Mouse (Mus musculus): Measurements from ENCODE around the gene Klhl41. TPM values are rescaled to one million over a fixed set of nuclear protein-coding genes. Genes with fewer than 3 reads are reported as not detected.
"Not testable (repeated sequence)": the region's sequence is repeated elsewhere in the genome, so short reads cannot be mapped to it uniquely, and the experiment has no call there.

The Klhl41 gene
- polyA plus RNA-seq, 1 experiment from 2014 or later, result 0.28 TPM

DNA sequence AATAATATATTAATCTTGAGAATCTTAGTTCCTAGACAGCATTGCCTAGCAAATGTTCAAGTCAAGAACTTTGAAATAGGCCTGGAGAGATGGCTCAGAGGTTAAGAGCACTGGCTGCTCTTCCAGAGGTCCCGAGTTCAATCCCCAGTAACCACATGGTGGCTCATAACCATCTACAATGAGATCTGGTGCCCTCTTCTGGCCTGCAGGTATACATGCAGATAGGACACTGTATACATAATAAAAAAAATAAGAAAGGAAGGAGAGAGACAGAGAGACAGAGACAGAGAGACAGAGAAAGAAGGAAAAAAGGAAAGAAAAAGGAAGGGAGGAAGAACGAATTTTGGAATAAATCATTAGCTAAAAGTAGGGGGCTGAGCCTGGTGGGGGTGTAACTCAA lies 6.8 kb downstream of the Klhl41 start:
- 62% methylated on average over 2 of the region's 2 CpGs for WGBS
- Histone ChIP-seq H3K36me3 (ENCODE audit: control insufficient read depth, insufficient read depth, low read length) (no peaks in the 10 kb centered on the region), H3K27ac (replicated peaks) (no peak overlapping the region), H3K27me3 (ENCODE audit: control insufficient read depth, insufficient read depth, low read length) (no peaks in the 10 kb centered on the region), H3K4me2 (replicated peaks; ENCODE audit: low read depth) (no peak overlapping the region), H3K4me3 (ENCODE audit: low read depth, low read length) (no peak overlapping the region), H3K9me3 (ENCODE audit: control insufficient read depth, low read length) (no peaks in the 10 kb centered on the region), H3K9ac (ENCODE audit: low read length) (no peak overlapping the region), H3K4me1 (replicated peaks; ENCODE audit: control insufficient read depth, insufficient read depth) (no peaks in the 10 kb centered on the region)
- no peak for DNase-seq (ENCODE audit: low spot score)
- no peak for ATAC-seq (ENCODE audit: low FRiP score, low TSS enrichment)
- TF ChIP-seq CTCF (IDR thresholded peaks at IDR 0.05; ENCODE audit: low read depth) (peak; percentile 70), EP300 (optimal IDR thresholded peaks at IDR 0.05) (no peak)

DNA sequence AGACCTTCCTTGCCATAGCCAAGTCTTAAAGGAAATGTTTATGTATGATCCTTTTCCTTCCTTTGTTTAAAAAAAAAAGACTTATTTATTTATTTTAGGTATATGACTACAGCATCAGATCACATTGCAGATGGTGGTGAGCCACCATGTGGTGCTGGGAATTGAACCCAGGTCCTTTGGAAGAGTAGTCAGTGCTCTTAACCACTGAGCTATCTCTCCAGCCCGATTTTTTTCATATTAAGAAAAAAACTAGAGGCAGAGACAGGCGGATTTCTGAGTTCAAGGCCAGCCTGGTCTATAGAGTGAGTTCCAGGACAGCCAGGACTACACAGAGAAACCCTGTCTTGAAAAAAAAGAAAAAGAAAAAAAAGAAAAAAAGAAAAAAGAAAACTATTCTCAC lies 7.3 kb downstream of the Klhl41 start:
- not testable (repeated sequence) for ATAC-seq (ENCODE audit: low FRiP score, low TSS enrichment); H3K36me3 ChIP-seq (ENCODE audit: control insufficient read depth, insufficient read depth, low read length); H3K9me3 ChIP-seq (ENCODE audit: control insufficient read depth, low read length); H3K9ac ChIP-seq (ENCODE audit: low read length); H3K4me3 ChIP-seq (ENCODE audit: low read depth, low read length); H3K4me2 ChIP-seq (replicated peaks; ENCODE audit: low read depth); H3K27me3 ChIP-seq (ENCODE audit: control insufficient read depth, insufficient read depth, low read length); DNase-seq (ENCODE audit: low spot score); H3K4me1 ChIP-seq (replicated peaks; ENCODE audit: control insufficient read depth, insufficient read depth); H3K27ac ChIP-seq (replicated peaks)
- WGBS, result 90% methylated on average over 2 of the region's 2 CpGs

DNA sequence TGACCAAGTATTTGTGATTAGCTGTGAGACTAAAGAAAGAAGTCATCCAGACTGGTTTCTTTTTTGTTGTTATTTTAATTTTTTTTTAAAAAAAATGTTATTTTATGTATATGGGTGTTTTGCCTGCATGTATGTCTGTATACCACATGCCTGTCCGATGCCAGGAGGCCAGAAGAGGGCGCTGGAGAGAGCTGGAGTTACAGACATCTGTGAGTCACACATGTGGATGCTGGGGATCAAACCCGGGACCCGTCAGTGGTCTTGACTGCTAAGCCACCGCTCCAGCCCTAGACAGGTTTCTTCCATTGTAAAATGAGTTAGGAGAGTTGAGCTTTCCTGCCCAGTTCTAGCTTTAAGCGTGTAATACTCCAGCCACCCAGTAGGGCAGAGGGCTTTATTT lies 10.1 kb downstream of the Klhl41 start:
- Histone ChIP-seq H3K9ac (ENCODE audit: low read length) (no peak overlapping the region), H3K9me3 (ENCODE audit: control insufficient read depth, low read length) (no peaks in the 10 kb centered on the region), H3K27ac (replicated peaks) (no peak overlapping the region), H3K4me3 (ENCODE audit: low read depth, low read length) (no peak overlapping the region), H3K4me2 (replicated peaks; ENCODE audit: low read depth) (no peak overlapping the region), H3K4me1 (replicated peaks; ENCODE audit: control insufficient read depth, insufficient read depth) (no peaks in the 10 kb centered on the region), H3K36me3 (ENCODE audit: control insufficient read depth, insufficient read depth, low read length) (no peaks in the 10 kb centered on the region), H3K27me3 (ENCODE audit: control insufficient read depth, insufficient read depth, low read length) (no peaks in the 10 kb centered on the region)
- DNase-seq (ENCODE audit: low spot score) (no peak), ATAC-seq (ENCODE audit: low FRiP score, low TSS enrichment) (no peak)
- 59% methylated on average over 6 of the region's 6 CpGs for WGBS
- peak; percentile 32; the same call in 1 of the 2 replicates for TF ChIP-seq CTCF (IDR thresholded peaks at IDR 0.05; ENCODE audit: low read depth)
- no peak for TF ChIP-seq EP300 (optimal IDR thresholded peaks at IDR 0.05)

DNA sequence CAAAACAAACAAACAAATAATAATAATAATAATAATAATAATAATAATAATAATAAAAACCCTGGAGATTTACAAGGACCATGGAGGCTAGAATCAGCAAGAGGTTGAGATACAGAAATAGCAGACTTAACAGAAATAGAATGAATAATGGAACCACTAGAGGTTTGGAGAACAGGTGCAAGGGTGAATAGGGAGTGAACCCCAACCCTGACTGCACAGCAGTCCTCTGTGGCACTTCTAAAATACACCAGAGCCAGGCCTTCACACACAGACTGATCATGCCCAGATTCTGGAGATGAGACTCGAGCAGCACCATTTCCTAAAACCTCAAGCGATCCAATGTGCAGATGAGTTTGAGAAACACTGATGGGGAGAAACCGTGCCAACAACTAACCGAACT lies 12.0 kb downstream of the Klhl41 start:
- TF ChIP-seq CTCF (IDR thresholded peaks at IDR 0.05; ENCODE audit: low read depth) (no peak), EP300 (optimal IDR thresholded peaks at IDR 0.05) (no peak)
- H3K27me3 ChIP-seq (ENCODE audit: control insufficient read depth, insufficient read depth, low read length), result no peaks in the 10 kb centered on the region
- WGBS, result 95% methylated on average over 4 of the region's 4 CpGs

DNA sequence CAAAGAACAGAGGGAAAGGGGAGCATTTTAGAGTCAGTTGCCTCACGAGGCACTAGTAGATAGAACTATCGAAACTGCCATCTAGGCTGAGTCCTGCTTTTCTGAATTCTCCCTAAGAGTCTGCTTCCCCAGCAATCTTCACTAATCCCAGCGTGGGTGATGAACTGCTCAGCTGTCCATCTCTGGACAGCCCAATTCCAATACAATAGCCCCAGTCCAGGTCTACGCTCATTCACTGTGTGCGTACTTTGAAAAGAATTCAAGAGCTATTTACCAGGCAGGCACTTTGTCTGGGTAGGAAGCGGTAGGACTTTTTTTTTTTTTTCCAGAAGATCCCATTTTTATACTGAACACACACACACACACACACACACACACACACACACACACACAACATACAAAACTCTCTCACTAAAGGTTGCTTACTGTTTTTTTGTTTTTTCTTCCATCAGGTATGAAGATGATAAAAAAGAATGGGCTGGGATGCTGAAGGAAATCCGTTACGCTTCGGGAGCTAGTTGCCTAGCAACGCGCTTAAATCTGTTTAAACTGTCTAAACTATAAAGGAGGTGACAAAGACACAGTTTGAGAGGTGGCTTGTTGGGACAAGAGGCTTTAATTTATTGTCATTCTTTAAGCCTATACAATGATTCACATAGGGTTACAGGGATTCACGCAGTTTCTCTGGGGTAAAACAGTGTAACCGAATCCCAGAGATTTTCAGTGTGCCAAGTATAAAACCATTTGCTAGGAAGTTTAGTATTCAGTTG lies 13.3 kb downstream of the Klhl41 start:
- Histone ChIP-seq H3K27me3 (ENCODE audit: control insufficient read depth, insufficient read depth, low read length) (no peaks in the 10 kb centered on the region), H3K27ac (replicated peaks) (no peak overlapping the region), H3K4me1 (replicated peaks; ENCODE audit: control insufficient read depth, insufficient read depth) (no peaks in the 10 kb centered on the region), H3K36me3 (ENCODE audit: control insufficient read depth, insufficient read depth, low read length) (peaks cover 4% of the 10 kb centered on the region; the same call in 1 of the 2 replicates), H3K9ac (ENCODE audit: low read length) (no peak overlapping the region), H3K9me3 (ENCODE audit: control insufficient read depth, low read length) (no peaks in the 10 kb centered on the region), H3K4me3 (ENCODE audit: low read depth, low read length) (no peak overlapping the region), H3K4me2 (replicated peaks; ENCODE audit: low read depth) (no peak overlapping the region)
- TF ChIP-seq EP300 (optimal IDR thresholded peaks at IDR 0.05) (no peak), CTCF (IDR thresholded peaks at IDR 0.05; ENCODE audit: low read depth) (no peak)
- ATAC-seq (ENCODE audit: low FRiP score, low TSS enrichment), result no peak
- WGBS, result 80% methylated on average over 13 of the region's 13 CpGs
- DNase-seq (ENCODE audit: low spot score), result no peak

More for the DNA sequence above, 12.0 kb downstream of the Klhl41 start:
- Histone ChIP-seq H3K36me3 (ENCODE audit: control insufficient read depth, insufficient read depth, low read length) (no peaks in the 10 kb centered on the region), H3K9ac (ENCODE audit: low read length) (no peak overlapping the region), H3K4me3 (ENCODE audit: low read depth, low read length) (no peak overlapping the region), H3K4me2 (replicated peaks; ENCODE audit: low read depth) (no peak overlapping the region), H3K27ac (replicated peaks) (no peak overlapping the region), H3K9me3 (ENCODE audit: control insufficient read depth, low read length) (no peaks in the 10 kb centered on the region), H3K4me1 (replicated peaks; ENCODE audit: control insufficient read depth, insufficient read depth) (no peaks in the 10 kb centered on the region)
- no peak for ATAC-seq (ENCODE audit: low FRiP score, low TSS enrichment)
- DNase-seq (ENCODE audit: low spot score), result no peak

DNA sequence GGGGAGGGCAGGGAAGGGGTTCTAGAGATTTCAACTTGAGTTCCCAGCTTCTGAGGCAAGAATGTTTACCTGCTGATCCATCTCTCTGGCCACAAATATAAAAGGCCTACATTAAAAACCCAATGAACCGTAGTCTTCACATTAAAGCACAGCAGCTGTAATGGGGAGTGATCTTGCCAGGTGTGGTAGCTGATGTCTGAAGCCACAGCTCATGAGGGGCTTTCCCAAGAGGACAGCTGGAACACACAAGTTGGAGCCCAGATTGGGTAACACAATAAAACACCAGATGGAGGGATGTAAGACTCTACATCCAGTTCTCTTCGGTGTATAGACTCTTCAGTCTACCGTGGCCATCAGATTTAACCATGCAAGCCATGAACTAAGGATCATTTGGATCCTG lies 14.6 kb downstream of the Klhl41 start:
- Histone ChIP-seq H3K27me3 (ENCODE audit: control insufficient read depth, insufficient read depth, low read length) (no peaks in the 10 kb centered on the region), H3K27ac (replicated peaks) (no peak overlapping the region), H3K4me2 (replicated peaks; ENCODE audit: low read depth) (no peak overlapping the region), H3K9me3 (ENCODE audit: control insufficient read depth, low read length) (no peaks in the 10 kb centered on the region), H3K9ac (ENCODE audit: low read length) (no peak overlapping the region), H3K36me3 (ENCODE audit: control insufficient read depth, insufficient read depth, low read length) (peaks cover 4% of the 10 kb centered on the region; the same call in 1 of the 2 replicates), H3K4me3 (ENCODE audit: low read depth, low read length) (no peak overlapping the region), H3K4me1 (replicated peaks; ENCODE audit: control insufficient read depth, insufficient read depth) (no peaks in the 10 kb centered on the region)
- ATAC-seq (ENCODE audit: low FRiP score, low TSS enrichment) (no peak), DNase-seq (ENCODE audit: low spot score) (no peak)
- TF ChIP-seq CTCF (IDR thresholded peaks at IDR 0.05; ENCODE audit: low read depth) (no peak), EP300 (optimal IDR thresholded peaks at IDR 0.05) (no peak)
- 94% methylated on average over 3 of the region's 3 CpGs for WGBS
